8 mouse cellular contexts compared by ENCODE assay signal in genomic region chr5:125475030-125475429, GRCm38 (mm10). TPM values are rescaled to one million over a fixed set of nuclear protein-coding genes. Genes with fewer than 3 reads are reported as not detected.
A peak's percentile ranks its signal among the peaks of the same experiment; 100 is the strongest.
DNase-seq lines count a peak whose midpoint lies in the region; ATAC-seq and TF ChIP-seq lines count a peak whose summit lies in the region.

No protein-coding gene starts in this region.

- no peaks in the 10 kb centered on the region for H3K9me3 ChIP-seq in heart, embryonic 10.5 days
- no peaks in the 10 kb centered on the region for H3K9me3 ChIP-seq in ES-Bruce4 (replicated peaks; ENCODE audit: control insufficient read depth, insufficient read depth, low read length, poor library complexity, severe bottlenecking)
- no peaks in the 10 kb centered on the region for H3K9me3 ChIP-seq in hindbrain, embryonic 10.5 days

- peak; percentile 4 for ATAC-seq in megakaryocyte progenitor cell, adult 5-6 weeks (replicated peaks; ENCODE audit: poor library complexity)

- H3K27ac ChIP-seq in heart, embryonic 10.5 days: peak overlapping the region; percentile 42; the same call in 1 of the 2 replicates
- H3K27ac ChIP-seq in ES-Bruce4 (ENCODE audit: insufficient read depth, low read length): no peak overlapping the region
- H3K27ac ChIP-seq in hindbrain, embryonic 10.5 days: peak overlapping the region; percentile 89
- no peak overlapping the region for H3K27ac ChIP-seq in thymus, adult 2 months (ENCODE audit: control insufficient read depth, insufficient read depth, low read length)

- peak overlapping the region; percentile 87 for H3K4me3 ChIP-seq in heart, embryonic 10.5 days
- H3K4me3 ChIP-seq in ES-Bruce4 (ENCODE audit: low read depth, low read length): peak overlapping the region; percentile 58
- peak overlapping the region; percentile 78 for H3K4me3 ChIP-seq in hindbrain, embryonic 10.5 days
- H3K4me3 ChIP-seq in thymus, adult 2 months (ENCODE audit: control insufficient read depth, insufficient read depth, low read length): no peak overlapping the region

- no peak for DNase-seq in heart, embryonic 10.5 days (ENCODE audit: low spot score)
- DNase-seq in heart, adult 9 months (ENCODE audit: low spot score in 2 of 2): no peak
- DNase-seq in hindbrain, embryonic 10.5 days (ENCODE audit: low spot score): no peak
- no peak for DNase-seq in B cell, adult 2 months
- no peak for DNase-seq in thymus, adult 2 months
- no peak for DNase-seq in gastrocnemius, adult 8-10 months (ENCODE audit: low spot score in 2 of 2)

- TF ChIP-seq POLR2A in ES-Bruce4 (IDR thresholded peaks at IDR 0.05; ENCODE audit: insufficient read depth, low read length): no peak
- no peak for TF ChIP-seq POLR2A in thymus, adult 2 months (IDR thresholded peaks at IDR 0.05; ENCODE audit: control insufficient read depth, extremely low read depth, insufficient read depth, low read length, poor library complexity)

- H3K36me3 ChIP-seq in heart, embryonic 10.5 days: no peaks in the 10 kb centered on the region; the same call in 1 of the 2 replicates
- no peaks in the 10 kb centered on the region for H3K36me3 ChIP-seq in ES-Bruce4 (ENCODE audit: control insufficient read depth, insufficient read depth, low read length, poor library complexity, severe bottlenecking)
- peaks cover 17% of the 10 kb centered on the region for H3K36me3 ChIP-seq in hindbrain, embryonic 10.5 days
- H3K36me3 ChIP-seq in thymus, adult 2 months (ENCODE audit: control insufficient read depth, insufficient read depth, low read length): no peaks in the 10 kb centered on the region

- TF ChIP-seq EP300 in ES-Bruce4 (IDR thresholded peaks at IDR 0.05; ENCODE audit: insufficient read depth, low read depth, low read length): no peak

- no peaks in the 10 kb centered on the region; the same call in 1 of the 2 replicates for H3K27me3 ChIP-seq in heart, embryonic 10.5 days (ENCODE audit: insufficient read depth, poor library complexity, severe bottlenecking)
- H3K27me3 ChIP-seq in ES-Bruce4 (ENCODE audit: control insufficient read depth, insufficient read depth, low read length, poor library complexity, severe bottlenecking): no peaks in the 10 kb centered on the region
- peaks cover 3% of the 10 kb centered on the region; the same call in 1 of the 2 replicates for H3K27me3 ChIP-seq in hindbrain, embryonic 10.5 days (ENCODE audit: insufficient read depth, poor library complexity, severe bottlenecking)
- H3K27me3 ChIP-seq in thymus, adult 2 months (ENCODE audit: control insufficient read depth, insufficient read depth, low read length): no peaks in the 10 kb centered on the region

- H3K4me1 ChIP-seq in heart, embryonic 10.5 days: peaks cover 25% of the 10 kb centered on the region
- no peaks in the 10 kb centered on the region for H3K4me1 ChIP-seq in ES-Bruce4 (ENCODE audit: control insufficient read depth, insufficient read depth, low read length)
- H3K4me1 ChIP-seq in hindbrain, embryonic 10.5 days (replicated peaks): peaks cover 47% of the 10 kb centered on the region
- peaks cover 17% of the 10 kb centered on the region for H3K4me1 ChIP-seq in thymus, adult 2 months (replicated peaks; ENCODE audit: control insufficient read depth, insufficient read depth, low read length)

- 59% methylated on average over 12 of the region's 12 CpGs for WGBS in heart, embryonic 10.5 days
- 59% methylated on average over 12 of the region's 12 CpGs for WGBS in hindbrain, embryonic 10.5 days
- WGBS in thymus, adult 2 months: 70% methylated on average over 12 of the region's 12 CpGs

- no peak for TF ChIP-seq CTCF in ES-Bruce4 (IDR thresholded peaks at IDR 0.05; ENCODE audit: low read depth, low read length)
- TF ChIP-seq CTCF in thymus, adult 2 months (IDR thresholded peaks at IDR 0.05; ENCODE audit: borderline replicate concordance, control insufficient read depth, extremely low read depth, insufficient read depth, low read length, poor library complexity): no peak

- H3K9ac ChIP-seq in ES-Bruce4 (ENCODE audit: low read depth, poor library complexity, severe bottlenecking): 0 out of 2 replicates have a peak overlapping the region, but pooled peaks have one; percentile 17

RNA-seq across cellular contexts. Expression of gene Aacs, which starts 0.6 kb away (rescaled TPM):
- polyA plus RNA-seq in heart, embryonic 10.5 days (2016; fragmentation: Nextera tagmentation; extraction: Ambion mirVana): 24.2 and 30.1 TPM in 2 replicates
- 23.2 and 26.3 TPM in 2 replicates for polyA plus RNA-seq in ES-Bruce4 (2011; ENCODE audit: insufficient read depth, insufficient read length, low read depth, missing spikeins)
- polyA plus RNA-seq in hindbrain, embryonic 10.5 days (2016; fragmentation: Nextera tagmentation; extraction: Ambion mirVana): 63.4 and 73.4 TPM in 2 replicates
- total RNA-seq in megakaryocyte progenitor cell, adult 5-6 weeks (2015): 3.8 and 6.0 TPM in 2 replicates
- 10.4 and 12.7 TPM in 2 replicates for total RNA-seq in megakaryocyte progenitor cell, adult 5-6 weeks (2017)
- 51.0 and 61.1 TPM in 2 replicates for polyA plus RNA-seq in thymus, adult 2 months (2012; rRNA removed)
- total RNA-seq in gastrocnemius, adult 8-10 months (2022): 1 to 10 TPM; 1.9 to 5.4 (median 4.8) TPM

RNA-seq across cellular contexts. Expression of gene Bri3bp, which starts 33.7 kb away (rescaled TPM):
- polyA plus RNA-seq in heart, embryonic 10.5 days (2016; fragmentation: Nextera tagmentation; extraction: Ambion mirVana): 45.6 and 52.9 TPM in 2 replicates
- polyA plus RNA-seq in ES-Bruce4 (2011; ENCODE audit: insufficient read depth, insufficient read length, low read depth, missing spikeins): 43.8 and 45.8 TPM in 2 replicates
- polyA plus RNA-seq in hindbrain, embryonic 10.5 days (2016; fragmentation: Nextera tagmentation; extraction: Ambion mirVana): 46.9 and 53.8 TPM in 2 replicates
- 53.2 and 60.7 TPM in 2 replicates for total RNA-seq in megakaryocyte progenitor cell, adult 5-6 weeks (2015)
- 27.7 and 31.0 TPM in 2 replicates for total RNA-seq in megakaryocyte progenitor cell, adult 5-6 weeks (2017)
- 22.7 and 26.4 TPM in 2 replicates for polyA plus RNA-seq in thymus, adult 2 months (2012; rRNA removed)
- total RNA-seq in gastrocnemius, adult 8-10 months (2022): 1 to 10 TPM; 3.0 to 4.6 (median 4.1) TPM

RNA-seq across cellular contexts. Expression of gene Dhx37, which starts 41.1 kb away (rescaled TPM):
- polyA plus RNA-seq in heart, embryonic 10.5 days (2016; fragmentation: Nextera tagmentation; extraction: Ambion mirVana): 15.9 and 18.7 TPM in 2 replicates
- 35.2 and 42.3 TPM in 2 replicates for polyA plus RNA-seq in ES-Bruce4 (2011; ENCODE audit: insufficient read depth, insufficient read length, low read depth, missing spikeins)
- polyA plus RNA-seq in hindbrain, embryonic 10.5 days (2016; fragmentation: Nextera tagmentation; extraction: Ambion mirVana): 19.2 and 21.0 TPM in 2 replicates
- 18.9 and 20.0 TPM in 2 replicates for total RNA-seq in megakaryocyte progenitor cell, adult 5-6 weeks (2015)
- total RNA-seq in megakaryocyte progenitor cell, adult 5-6 weeks (2017): 47.9 and 56.5 TPM in 2 replicates
- polyA plus RNA-seq in thymus, adult 2 months (2012; rRNA removed): 31.7 and 32.4 TPM in 2 replicates
- 1 to 10 TPM; 4.4 to 5.1 (median 4.8) TPM for total RNA-seq in gastrocnemius, adult 8-10 months (2022)

RNA-seq across cellular contexts. Expression of gene Tmem132b, which starts 56.5 kb away (rescaled TPM):
- 0.04 TPM in 1 of 2 replicates, not detected in the other for polyA plus RNA-seq in heart, embryonic 10.5 days (2016; fragmentation: Nextera tagmentation; extraction: Ambion mirVana)
- polyA plus RNA-seq in ES-Bruce4 (2011; ENCODE audit: insufficient read depth, insufficient read length, low read depth, missing spikeins): 0.15 and 0.20 TPM in 2 replicates
- polyA plus RNA-seq in hindbrain, embryonic 10.5 days (2016; fragmentation: Nextera tagmentation; extraction: Ambion mirVana): 0.21 and 0.41 TPM in 2 replicates
- total RNA-seq in megakaryocyte progenitor cell, adult 5-6 weeks (2015): not detected in 2 replicates
- total RNA-seq in megakaryocyte progenitor cell, adult 5-6 weeks (2017): not detected in 2 replicates
- 0.09 and 0.15 TPM in 2 replicates for polyA plus RNA-seq in thymus, adult 2 months (2012; rRNA removed)
- total RNA-seq in gastrocnemius, adult 8-10 months (2022): 1 to 10 TPM; 2.6 to 7.0 (median 4.5) TPM

Comparison
In these comparisons a context has a peak if more than half of its experiments do, and no peak if none do; other contexts are left out.
1. H3K27ac ChIP-seq: peak in heart, embryonic 10.5 days (single experiment) and hindbrain, embryonic 10.5 days (single experiment); none in ES-Bruce4 (single experiment) and thymus, adult 2 months (single experiment).